Mouse (Mus musculus): ENCODE data around the gene 4930452B06Rik. TPM values are rescaled to one million over a fixed set of nuclear protein-coding genes. Genes with fewer than 3 reads are reported as not detected.

Gene 4930452B06Rik
- total RNA-seq, 2 experiments from 2014 or later, result 0.55 to 0.62 TPM

DNA sequence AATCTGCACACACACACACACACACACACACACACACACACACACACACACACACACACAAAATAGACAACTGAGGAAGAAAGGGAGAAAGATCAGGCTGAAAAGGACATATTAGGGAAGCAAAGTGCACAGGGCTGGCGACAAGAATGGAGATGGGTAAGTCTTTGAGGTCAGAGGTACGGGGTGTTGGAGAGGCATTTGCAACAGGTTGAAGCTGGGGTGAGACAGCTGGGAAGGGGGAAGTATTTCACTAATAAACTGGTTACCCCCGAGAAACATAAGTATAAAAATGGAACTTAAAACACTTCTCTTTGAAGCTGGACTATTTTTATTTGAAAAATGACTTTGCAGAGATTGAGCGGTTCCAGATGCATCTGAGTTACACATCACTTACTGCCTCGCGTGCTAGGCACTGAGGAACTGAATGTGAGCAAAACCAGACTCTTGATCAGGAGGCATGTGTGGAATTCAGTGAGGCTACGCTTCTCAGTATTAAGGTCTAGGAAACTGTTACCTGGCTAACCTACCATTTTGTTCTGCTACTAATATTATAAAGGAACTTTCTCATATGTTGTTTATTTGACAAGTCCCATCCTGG lies 270.3 kb downstream of the 4930452B06Rik start:
- intact Hi-C loops (cut with DNase I; ENCODE audit: low total_unique reads), result no loop called here
- DNase-seq, result no peak

DNA sequence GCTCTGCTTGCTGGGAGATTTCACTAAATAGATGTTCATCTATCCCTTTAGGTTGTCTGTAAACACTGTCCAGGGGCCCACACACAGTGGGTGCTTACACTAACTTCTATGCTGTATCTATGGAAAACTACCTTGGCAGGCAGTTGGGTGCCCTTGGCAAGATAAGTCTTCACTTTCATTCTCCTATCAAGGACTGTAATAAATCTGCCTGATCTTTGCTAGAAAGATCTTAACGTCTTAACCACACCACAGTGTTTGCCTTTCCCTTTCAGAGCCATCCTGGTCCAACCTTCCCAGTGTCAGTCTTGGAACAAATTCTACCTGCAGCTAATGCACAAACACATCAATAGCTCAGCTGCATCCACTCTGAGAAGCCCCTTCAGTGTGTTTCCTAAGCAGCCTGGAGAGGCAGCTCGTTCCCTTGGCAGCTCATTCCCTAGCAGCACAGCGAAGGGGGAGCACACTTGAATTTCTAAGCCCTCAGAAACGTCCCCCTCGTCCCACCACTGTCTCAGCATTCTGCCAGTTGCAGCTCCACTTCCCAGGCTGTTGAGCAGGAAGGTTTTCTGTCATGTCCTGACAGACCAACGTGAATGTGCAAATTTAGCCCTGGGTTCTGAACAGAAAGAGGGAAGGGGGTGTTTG lies 273.7 kb downstream of the 4930452B06Rik start:
- intact Hi-C loops (cut with DNase I; ENCODE audit: low total_unique reads), result no loop called here
- DNase-seq, result no peak
